Mouse (Mus musculus): ENCODE measurements around the gene Trmt1.
A peak's percentile ranks its signal among the peaks of the same experiment; 100 is the strongest.

Trmt1 gene

GRCm38 (mm10) chr8:84693332-84693731 lies 7.2 kb downstream of the Trmt1 start:
- no peak for DNase-seq

DNA sequence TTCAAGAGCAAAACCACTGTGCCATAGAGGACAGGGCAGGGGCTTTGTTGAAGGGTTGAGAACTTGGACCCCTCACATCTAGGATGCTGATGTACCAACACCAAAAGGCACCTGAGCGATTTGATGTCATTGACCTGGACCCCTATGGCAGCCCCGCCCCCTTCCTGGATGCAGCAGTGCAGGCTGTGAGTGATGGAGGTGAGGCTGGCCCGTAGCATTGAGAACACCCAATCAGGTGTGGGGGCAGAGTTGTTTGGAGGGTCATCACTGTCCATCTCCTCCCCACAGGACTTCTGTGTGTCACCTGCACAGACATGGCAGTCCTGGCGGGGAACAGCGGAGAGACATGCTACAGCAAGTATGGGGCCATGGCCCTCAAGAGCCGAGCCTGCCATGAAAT lies 9.0 kb downstream of the Trmt1 start:
- no peak for DNase-seq

DNA sequence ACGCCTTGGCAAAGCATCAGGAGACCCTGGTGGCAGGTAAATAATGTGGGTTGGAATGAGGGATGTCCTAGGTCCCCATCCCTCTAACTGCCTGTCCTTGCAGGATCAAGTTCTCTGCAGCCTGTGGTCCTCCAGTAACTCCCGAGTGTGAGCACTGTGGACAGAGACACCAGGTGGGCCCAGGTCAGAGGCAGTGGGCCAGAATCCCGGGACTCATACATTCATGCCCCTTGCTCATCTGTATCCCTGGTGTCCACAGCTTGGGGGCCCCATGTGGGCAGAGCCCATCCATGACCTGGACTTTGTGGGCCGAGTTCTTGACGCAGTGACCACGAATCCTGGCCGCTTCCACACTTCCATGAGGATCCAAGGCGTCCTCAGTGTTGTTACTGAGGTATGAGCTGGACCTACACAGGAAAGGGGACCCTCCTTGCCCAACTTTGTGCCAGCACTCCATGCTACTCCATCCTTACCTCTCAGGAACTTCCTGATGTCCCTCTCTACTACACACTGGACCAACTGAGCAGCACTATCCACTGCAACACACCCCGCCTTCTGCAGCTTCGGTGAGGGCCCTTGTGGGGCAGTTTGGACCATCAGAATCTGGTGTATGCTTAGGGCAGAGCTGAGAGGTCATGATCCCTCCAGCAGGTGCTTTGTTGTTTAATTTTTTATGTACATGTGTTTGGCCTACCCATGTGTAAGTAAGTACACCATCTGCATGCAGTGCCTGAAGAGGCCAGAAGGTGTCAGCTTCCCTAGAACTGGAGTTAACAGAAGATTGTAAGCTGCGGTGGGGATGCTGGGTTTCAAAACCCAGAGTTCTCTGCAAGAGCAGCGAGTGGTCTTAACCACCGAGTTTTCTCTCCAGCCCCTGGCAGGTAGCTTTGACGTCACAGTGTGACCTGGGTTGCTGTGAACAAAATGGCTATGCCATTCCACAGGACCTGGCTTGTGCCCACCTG lies 11.3 kb downstream of the Trmt1 start:
- DNase-seq, result peak; percentile 86

- DNase-seq, result no peak
Observed at GRCm38 (mm10) chr8:84698288-84698687, 12.2 kb downstream of the Trmt1 start.

- DNase-seq, result no peak
Observed at GRCm38 (mm10) chr8:84698929-84699401, 12.9 kb downstream of the Trmt1 start.

DNA sequence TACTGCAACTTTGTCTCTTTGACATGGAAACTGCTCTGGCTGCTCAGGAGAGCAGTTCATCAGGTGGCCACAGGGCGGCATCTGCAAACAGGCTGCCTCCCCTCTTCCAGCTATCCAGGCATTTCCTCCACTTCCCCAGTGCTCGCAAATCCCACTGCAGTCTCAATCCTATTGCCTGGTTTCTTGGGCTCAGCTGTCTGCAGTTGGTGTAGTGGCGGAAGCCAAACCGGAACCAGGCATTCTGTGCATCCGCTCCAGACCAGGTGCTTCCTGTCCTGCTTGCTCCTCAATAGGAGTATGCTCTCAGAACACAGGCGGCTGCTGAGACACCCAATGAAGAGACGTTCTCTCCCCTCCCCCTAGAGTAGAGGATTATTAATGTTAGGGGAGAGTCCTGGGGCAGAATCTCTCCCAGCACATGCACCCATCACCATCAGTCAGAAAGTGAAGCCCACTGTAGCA lies 13.8 kb downstream of the Trmt1 start:
- DNase-seq, result peak; percentile 76

DNA sequence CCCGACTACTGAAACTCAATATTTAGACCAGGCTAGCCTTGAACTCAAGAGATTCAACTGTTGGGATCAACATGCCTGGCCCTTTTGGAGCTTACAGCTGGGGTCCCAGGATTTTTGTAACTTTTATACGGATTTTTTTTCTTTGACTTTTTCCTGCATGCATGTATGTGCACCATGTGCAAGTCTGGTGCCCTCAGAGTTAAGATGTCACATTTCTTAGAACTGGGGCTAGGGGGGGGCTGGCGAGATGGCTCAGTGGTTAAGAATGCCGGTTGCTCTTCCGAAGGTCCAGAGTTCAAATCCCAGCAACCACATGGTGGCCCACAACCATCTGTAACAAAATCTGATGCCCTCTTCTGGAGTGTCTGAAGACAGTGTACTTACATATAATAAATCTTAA lies 14.4 kb downstream of the Trmt1 start:
- DNase-seq, result peak; percentile 48

DNA sequence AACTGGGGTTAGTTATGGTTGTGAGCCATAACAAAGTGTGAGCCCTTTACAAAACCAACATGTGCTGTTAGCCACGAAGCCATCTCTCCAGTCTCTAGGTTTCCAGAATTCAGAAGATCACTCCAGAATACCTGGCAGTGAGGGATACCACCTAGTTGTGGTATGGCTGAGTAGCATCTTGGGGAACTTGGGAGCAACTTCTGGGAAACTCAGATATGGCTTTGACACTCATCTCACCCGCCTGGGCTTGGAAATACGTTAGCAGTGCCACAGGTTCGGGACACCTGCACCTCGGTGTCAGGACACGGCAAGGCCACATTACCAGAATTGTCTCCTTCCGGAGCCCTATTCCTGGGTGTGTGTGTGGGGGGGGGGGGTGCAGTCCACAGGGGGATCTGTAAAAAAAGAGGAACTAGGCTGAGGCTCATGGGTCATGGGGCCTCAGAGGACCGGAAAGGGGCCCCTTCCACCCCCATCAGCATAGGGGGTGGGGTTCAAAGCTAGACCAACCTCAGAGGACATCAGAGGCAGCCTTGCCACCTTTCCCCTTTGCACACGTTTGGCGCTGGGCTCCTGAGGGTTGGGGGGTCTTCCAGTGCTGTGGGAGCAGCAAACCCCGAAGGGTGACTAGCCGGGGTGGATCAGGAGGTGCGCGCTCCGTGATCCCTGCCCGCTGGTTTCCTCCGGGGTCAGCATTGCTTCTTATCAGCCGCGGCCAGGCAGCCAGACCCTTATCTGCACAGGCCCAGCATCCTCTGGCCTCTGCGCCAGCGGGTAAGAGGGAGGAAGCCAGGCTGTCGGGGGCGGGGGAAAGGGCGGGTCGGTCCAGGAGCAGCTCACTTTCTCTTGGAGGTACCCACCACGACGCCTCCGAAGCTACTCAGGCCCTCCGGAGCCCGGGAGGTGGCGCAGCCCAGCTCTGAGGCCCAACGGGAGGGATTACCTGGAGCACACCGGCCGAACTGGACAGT lies 15.1 kb downstream of the Trmt1 start, which contains the start of gene Lyl1:
Gene Lyl1 (plus strand): TSS at position 517 of the 971 bp plus-strand sequence.
- peak; percentile 70 for DNase-seq

DNA sequence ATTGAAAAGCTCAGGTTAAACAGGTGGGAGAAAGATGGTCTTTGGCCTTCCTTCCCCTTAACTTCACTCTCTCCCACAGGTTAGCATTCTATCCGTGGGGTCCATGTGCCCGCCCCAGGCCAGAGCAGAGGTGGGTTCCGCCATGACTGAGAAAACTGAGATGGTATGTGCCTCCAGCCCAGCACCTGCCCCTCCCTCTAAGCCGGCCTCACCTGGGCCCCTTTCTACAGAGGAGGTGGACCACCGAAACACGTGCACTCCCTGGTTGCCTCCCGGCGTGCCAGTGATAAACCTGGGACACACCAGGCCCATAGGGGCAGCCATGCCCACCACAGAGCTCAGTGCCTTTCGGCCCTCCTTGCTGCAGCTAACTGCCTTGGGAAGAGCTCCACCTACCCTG lies 16.5 kb downstream of the Trmt1 start:
- no peak for DNase-seq

DNA sequence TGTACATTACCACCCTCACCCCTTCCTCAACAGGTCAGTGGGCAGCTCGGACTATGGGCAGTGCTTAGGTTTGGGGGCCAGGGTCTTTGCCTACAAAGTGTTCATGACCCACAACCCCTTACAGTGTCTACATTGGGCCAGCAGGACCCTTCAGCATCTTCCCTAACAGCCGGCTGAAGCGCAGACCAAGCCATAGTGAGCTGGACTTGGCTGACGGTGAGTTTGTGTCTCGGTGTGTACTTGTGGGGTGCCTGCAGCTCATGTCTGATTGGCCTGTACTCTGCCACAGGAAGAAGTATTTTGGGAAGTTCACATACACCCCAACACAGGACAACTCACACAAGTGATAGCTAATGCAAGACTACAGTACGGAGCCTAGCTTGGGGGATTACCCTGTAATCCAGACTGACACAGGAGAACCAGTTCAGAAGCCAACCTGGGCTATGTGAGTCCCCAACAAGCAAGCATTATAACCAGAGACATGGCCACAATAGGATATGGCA lies 16.9 kb downstream of the Trmt1 start:
- no peak for DNase-seq

DNA sequence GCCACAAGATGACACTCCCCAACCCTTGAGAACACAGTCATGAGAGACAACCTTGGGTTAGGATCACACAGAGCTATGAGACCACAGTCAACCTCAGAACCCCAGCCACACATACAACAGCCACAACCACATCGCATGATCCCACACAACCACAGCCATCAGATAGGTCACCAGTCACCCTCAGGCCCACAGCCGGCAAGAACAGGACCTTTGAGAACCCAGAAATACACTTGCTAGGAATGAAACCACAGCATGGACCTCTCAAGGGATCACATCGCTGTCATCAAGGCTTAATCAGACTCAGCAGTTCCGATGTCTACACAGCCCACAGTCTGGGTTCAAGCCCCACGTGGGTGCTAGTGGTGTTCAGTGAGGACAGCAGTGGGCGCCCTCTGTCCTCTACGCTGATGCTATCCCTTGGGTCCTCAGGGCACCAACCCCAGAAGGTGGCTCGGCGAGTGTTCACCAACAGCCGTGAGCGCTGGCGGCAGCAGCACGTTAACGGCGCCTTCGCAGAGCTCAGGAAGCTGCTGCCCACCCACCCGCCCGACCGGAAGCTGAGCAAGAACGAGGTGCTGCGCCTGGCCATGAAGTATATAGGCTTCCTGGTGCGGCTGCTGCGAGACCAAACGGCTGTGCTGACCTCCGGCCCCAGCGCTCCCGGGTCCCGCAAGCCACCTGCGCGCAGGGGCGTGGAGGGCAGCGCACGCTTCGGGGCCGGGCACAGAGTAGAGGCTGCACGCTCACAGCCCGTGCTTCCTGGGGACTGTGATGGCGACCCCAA lies 17.6 kb downstream of the Trmt1 start:
- peak; percentile 68 for DNase-seq

DNA sequence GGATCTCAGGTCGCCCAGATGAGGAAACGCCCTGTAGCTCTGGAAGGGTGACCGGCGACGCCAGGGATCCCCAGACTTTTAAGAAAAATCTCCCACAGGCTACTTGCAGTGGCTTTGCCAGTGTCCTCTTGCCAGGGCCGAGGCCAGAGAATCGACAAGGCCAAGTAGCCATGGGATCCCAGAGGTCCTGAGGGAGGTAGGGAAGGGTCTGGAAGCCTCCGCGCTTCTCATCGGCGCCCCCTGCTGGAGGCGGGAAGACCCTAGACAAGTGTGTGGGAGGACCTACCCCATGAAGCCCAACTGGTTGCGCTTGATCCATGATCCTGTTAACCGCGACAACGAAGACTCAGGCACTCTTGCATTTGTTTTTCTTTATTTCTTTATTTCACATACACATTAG lies 18.2 kb downstream of the Trmt1 start:
- peak; percentile 95 for DNase-seq

GRCm38 (mm10) chr8:84704867-84705831 lies 19.0 kb downstream of the Trmt1 start:
- peak; percentile 58 for DNase-seq

- no peak for DNase-seq
Observed at GRCm38 (mm10) chr8:84705960-84706359, 19.9 kb downstream of the Trmt1 start.

GRCm38 (mm10) chr8:84706610-84707266 lies 20.6 kb downstream of the Trmt1 start:
- DNase-seq, result peak; percentile 38

- DNase-seq, result peak; percentile 67
Observed at GRCm38 (mm10) chr8:84707267-84707883, 21.3 kb downstream of the Trmt1 start.

DNA sequence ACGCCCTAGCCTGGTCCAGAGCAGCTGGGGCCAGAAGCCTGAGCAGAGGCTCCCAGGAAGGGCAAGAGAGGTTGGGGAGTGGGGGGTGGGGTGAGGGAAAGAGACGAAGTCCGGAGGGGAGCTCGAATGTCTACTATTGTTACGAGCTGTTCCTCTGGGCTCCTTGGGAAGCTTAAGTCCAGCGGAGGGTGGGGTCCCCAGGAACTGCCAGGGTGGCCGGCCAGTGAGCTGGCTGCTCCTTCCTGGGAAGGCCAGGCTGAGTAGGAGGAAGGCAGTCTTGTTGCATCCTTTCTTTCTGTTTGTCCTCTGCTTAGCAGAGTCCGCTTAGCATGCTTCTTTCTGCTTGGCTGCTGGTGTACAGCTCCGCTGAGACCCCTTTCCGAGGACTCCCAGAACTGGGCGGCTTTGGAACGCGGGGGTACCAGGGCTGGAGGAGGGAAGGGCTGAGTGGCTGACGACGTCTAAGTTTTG lies 22.0 kb downstream of the Trmt1 start:
- DNase-seq, result no peak

DNA sequence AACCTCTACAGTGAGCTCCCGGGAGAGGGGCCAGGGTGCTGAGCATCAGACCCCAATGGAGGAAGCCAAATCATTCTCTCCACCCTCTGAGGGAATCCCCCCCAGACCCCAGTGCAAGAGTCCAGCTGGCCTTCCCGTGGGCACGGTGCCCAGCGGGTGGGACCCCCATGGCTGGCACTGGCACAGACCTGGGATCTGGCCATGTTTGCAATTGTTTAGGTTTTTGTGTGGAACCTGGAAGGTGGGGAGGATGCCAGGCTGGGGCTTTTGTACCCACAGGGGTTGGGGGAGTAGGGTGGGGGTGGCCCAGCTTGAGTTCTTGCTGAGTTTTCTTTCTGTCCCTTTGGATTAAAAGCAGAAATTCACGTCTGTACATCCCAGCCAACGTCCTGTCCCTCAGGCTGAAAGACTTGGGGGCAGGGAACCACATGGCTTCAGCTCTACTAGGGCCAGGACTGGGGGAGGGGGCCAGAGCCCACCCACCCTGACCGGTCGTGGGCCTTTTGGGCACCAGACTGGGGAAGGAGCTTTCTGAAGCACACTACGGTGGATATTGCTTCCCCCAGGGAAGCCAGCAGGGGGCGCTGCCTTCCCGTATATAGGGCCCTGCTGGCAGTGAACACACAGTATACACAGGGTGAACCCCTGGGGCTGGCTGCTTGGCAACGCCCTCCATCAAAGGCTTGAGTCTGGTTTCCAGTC lies 22.8 kb downstream of the Trmt1 start:
- DNase-seq, result peak; percentile 90

- DNase-seq, result no peak
Observed at GRCm38 (mm10) chr8:84709931-84710330, 23.8 kb downstream of the Trmt1 start.

Data from thymus, postnatal 4 days (tissue).